In genomic region chr1:75487040-75487404, GRCm38 (mm10) we compare ENCODE assay signal across 9 mouse cellular contexts. TPM values are rescaled to one million over a fixed set of nuclear protein-coding genes. Genes with fewer than 3 reads are reported as not detected.
DNase-seq lines count a peak whose midpoint lies in the region; ATAC-seq and TF ChIP-seq lines count a peak whose summit lies in the region.
"Had no signal": no experiment of that assay in that cellular context is flagged by ENCODE, and none has a peak within 500 bp of the region (broad histone marks: within the 10 kb centered on the region; RNA-seq: fewer than 3 reads in every experiment).

No protein-coding gene starts in this region.

- intact Hi-C loops in heart, adult 2 months (cut with DNase I): no loop called here

- peaks cover 72% of the 10 kb centered on the region for H3K27me3 ChIP-seq in heart, embryonic 15.5 days
- H3K27me3 ChIP-seq in heart, adult 2 months (ENCODE audit: control insufficient read depth, insufficient read depth, low read length): peaks cover 5% of the 10 kb centered on the region
- peaks cover 28% of the 10 kb centered on the region for H3K27me3 ChIP-seq in forebrain, embryonic 16.5 days (replicated peaks; ENCODE audit: control insufficient read depth, insufficient read depth, low read length)
- H3K27me3 ChIP-seq in midbrain, embryonic 10.5 days (ENCODE audit: low read depth, poor library complexity, severe bottlenecking): peaks cover 100% of the 10 kb centered on the region

- no peak for DNase-seq in heart, adult 2 months
- DNase-seq in ES-E14 (ENCODE audit: low read depth, low spot score): no peak
- DNase-seq in midbrain, embryonic 10.5 days (ENCODE audit: low spot score): peak; percentile 21
- DNase-seq in thymus, postnatal 25 days: no peak
- no peak for DNase-seq in thymus, postnatal 4 days
- no peak for DNase-seq in urinary bladder, postnatal 14 days (ENCODE audit: low spot score)

- peaks cover 59% of the 10 kb centered on the region for H3K36me3 ChIP-seq in heart, embryonic 15.5 days
- no peaks in the 10 kb centered on the region for H3K36me3 ChIP-seq in heart, adult 2 months (ENCODE audit: control insufficient read depth, insufficient read depth, low read length)
- no peaks in the 10 kb centered on the region for H3K36me3 ChIP-seq in ES-E14 (ENCODE audit: control insufficient read depth, insufficient read depth, low read length, poor library complexity, severe bottlenecking)
- peaks cover 12% of the 10 kb centered on the region for H3K36me3 ChIP-seq in forebrain, embryonic 16.5 days (ENCODE audit: control insufficient read depth, insufficient read depth)
- peaks cover 44% of the 10 kb centered on the region for H3K36me3 ChIP-seq in midbrain, embryonic 10.5 days

- peak overlapping the region; percentile 75 for H3K4me2 ChIP-seq in heart, embryonic 15.5 days
- H3K4me2 ChIP-seq in forebrain, embryonic 16.5 days (ENCODE audit: low read length): peak overlapping the region; percentile 88

- 21% methylated on average over 13 of the region's 13 CpGs for WGBS in heart, embryonic 15.5 days
- WGBS in heart, adult 2 months: 53% methylated on average over 13 of the region's 13 CpGs
- 1% methylated on average over 13 of the region's 13 CpGs for WGBS in forebrain, embryonic 16.5 days
- 0% methylated on average over 13 of the region's 13 CpGs for WGBS in midbrain, embryonic 10.5 days

- peak overlapping the region; percentile 46 for H3K4me3 ChIP-seq in heart, embryonic 15.5 days
- no peak overlapping the region for H3K4me3 ChIP-seq in heart, adult 2 months
- H3K4me3 ChIP-seq in ES-E14 (ENCODE audit: insufficient read depth in 1 of 2, low read depth in 1 of 2, low read length in 2 of 2, poor library complexity in 1 of 2, severe bottlenecking in 1 of 2): peak overlapping the region; percentile 80 to 93
- peak overlapping the region; percentile 58 for H3K4me3 ChIP-seq in forebrain, embryonic 16.5 days (replicated peaks; ENCODE audit: low read length)
- peak overlapping the region; percentile 63 for H3K4me3 ChIP-seq in midbrain, embryonic 10.5 days

- no peak for TF ChIP-seq POLR2A in heart, adult 2 months (IDR thresholded peaks at IDR 0.05; ENCODE audit: insufficient read depth, low read depth, low read length)

- no peak for TF ChIP-seq CTCF in heart, adult 2 months (IDR thresholded peaks at IDR 0.05)

- no peak for ATAC-seq in heart, embryonic 15.5 days (replicated peaks; ENCODE audit: insufficient number of reproducible peaks, insufficient read depth, low FRiP score, low read depth)
- ATAC-seq in forebrain, embryonic 16.5 days: peak; percentile 26

- H3K79me2 ChIP-seq in heart, adult 2 months (replicated peaks; ENCODE audit: control insufficient read depth, insufficient read depth, low read length): no peaks in the 10 kb centered on the region

- no peak for TF ChIP-seq EP300 in heart, adult 2 months (IDR thresholded peaks at IDR 0.05; ENCODE audit: insufficient read depth, low read depth, low read length)

- no peak overlapping the region for H3K9ac ChIP-seq in heart, embryonic 15.5 days
- H3K9ac ChIP-seq in heart, adult 2 months (ENCODE audit: low read depth, low read length): no peak overlapping the region
- peak overlapping the region; percentile 66 for H3K9ac ChIP-seq in ES-E14 (ENCODE audit: insufficient read depth, low read depth, low read length, poor library complexity, severe bottlenecking)
- H3K9ac ChIP-seq in forebrain, embryonic 16.5 days (replicated peaks; ENCODE audit: low read depth, low read length): peak overlapping the region; percentile 48

- no peak overlapping the region for H3K27ac ChIP-seq in heart, embryonic 15.5 days
- no peak overlapping the region for H3K27ac ChIP-seq in heart, adult 2 months
- H3K27ac ChIP-seq in ES-E14 (ENCODE audit: insufficient read depth, low read depth, low read length, poor library complexity, severe bottlenecking): no peak overlapping the region
- H3K27ac ChIP-seq in forebrain, embryonic 16.5 days (ENCODE audit: low read length): no peak overlapping the region
- H3K27ac ChIP-seq in midbrain, embryonic 10.5 days (replicated peaks): no peak overlapping the region

- in situ Hi-C loops in ES-E14 (cut with MboI; ENCODE audit: low sequenced_read_pairs in 2 of 2, unreplicated experiment in 2 of 2): no loop called here

- H3K4me1 ChIP-seq in heart, embryonic 15.5 days (replicated peaks): peaks cover 24% of the 10 kb centered on the region
- no peaks in the 10 kb centered on the region for H3K4me1 ChIP-seq in heart, adult 2 months (ENCODE audit: control insufficient read depth, insufficient read depth, low read length)
- H3K4me1 ChIP-seq in ES-E14 (ENCODE audit: control insufficient read depth in 2 of 2, insufficient read depth in 2 of 2, low read length in 2 of 2, poor library complexity in 1 of 2): peaks cover 5 to 15% of the 10 kb centered on the region in 2 experiments; a peak in 2 of 4 replicates
- peaks cover 21% of the 10 kb centered on the region for H3K4me1 ChIP-seq in forebrain, embryonic 16.5 days (replicated peaks; ENCODE audit: control insufficient read depth, insufficient read depth, low read length)
- H3K4me1 ChIP-seq in midbrain, embryonic 10.5 days: peaks cover 29% of the 10 kb centered on the region

- no peaks in the 10 kb centered on the region for H3K9me3 ChIP-seq in heart, embryonic 15.5 days (replicated peaks)
- H3K9me3 ChIP-seq in ES-E14 (ENCODE audit: control insufficient read depth, insufficient read depth, low read depth, low read length): no peaks in the 10 kb centered on the region
- H3K9me3 ChIP-seq in forebrain, embryonic 16.5 days (ENCODE audit: control insufficient read depth, low read length): no peaks in the 10 kb centered on the region
- no peaks in the 10 kb centered on the region for H3K9me3 ChIP-seq in midbrain, embryonic 10.5 days (replicated peaks)

TF ChIP-seq in ES-E14, 5 proteins besides CTCF, POLR2A, EP300 and RAD21:
- TF ChIP-seq ZNF384 (IDR thresholded peaks at IDR 0.05; ENCODE audit: low read depth, low read length) (no peak), HCFC1 (IDR thresholded peaks at IDR 0.05; ENCODE audit: borderline replicate concordance, insufficient read depth, low read length) (no peak), ZC3H11A (IDR thresholded peaks at IDR 0.05; ENCODE audit: borderline replicate concordance, low read depth, low read length) (no peak), CHD2 (IDR thresholded peaks at IDR 0.05; ENCODE audit: low read depth, low read length) (no peak), MAFK (IDR thresholded peaks at IDR 0.05; ENCODE audit: insufficient read depth, low read depth, low read length) (no peak)

RNA-seq across cellular contexts. Expression of gene Tmem198, which starts 7.7 kb away (rescaled TPM):
- 0.39 and 0.80 TPM in 2 replicates for polyA plus RNA-seq in heart, embryonic 15.5 days (2015; fragmentation: Nextera tagmentation; extraction: Ambion mirVana)
- total RNA-seq in heart, adult 2 months (2021): under 1 TPM; 0.21 to 0.66 TPM
- polyA plus RNA-seq in heart, adult 2 months (2012; rRNA removed): 0.39 and 0.73 TPM in 2 replicates
- 1.6 TPM in 2 replicates for total RNA-seq in ES-E14 (2012; rRNA removed)
- polyA plus RNA-seq in forebrain, embryonic 16.5 days (2015; fragmentation: Nextera tagmentation; extraction: Ambion mirVana): 59.8 and 60.5 TPM in 2 replicates
- polyA plus RNA-seq in midbrain, embryonic 10.5 days (2016; fragmentation: Nextera tagmentation; extraction: Ambion mirVana): 9.9 and 17.4 TPM in 2 replicates
- total RNA-seq: hematopoietic stem cell, adult 5-6 weeks had no signal

RNA-seq across cellular contexts. Expression of gene Chpf, which starts 7.9 kb away (rescaled TPM):
- 23.9 and 36.6 TPM in 2 replicates for polyA plus RNA-seq in heart, embryonic 15.5 days (2015; fragmentation: Nextera tagmentation; extraction: Ambion mirVana)
- 10 to 100 TPM; 23.2 to 25.0 TPM for total RNA-seq in heart, adult 2 months (2021)
- polyA plus RNA-seq in heart, adult 2 months (2012; rRNA removed): 26.9 and 37.8 TPM in 2 replicates
- 43.5 and 80.3 TPM in 2 replicates for total RNA-seq in ES-E14 (2012; rRNA removed)
- 28.1 and 29.2 TPM in 2 replicates for polyA plus RNA-seq in forebrain, embryonic 16.5 days (2015; fragmentation: Nextera tagmentation; extraction: Ambion mirVana)
- 24.4 and 25.2 TPM in 2 replicates for polyA plus RNA-seq in midbrain, embryonic 10.5 days (2016; fragmentation: Nextera tagmentation; extraction: Ambion mirVana)

RNA-seq across cellular contexts. Expression of gene Obsl1, which starts 19.2 kb away (rescaled TPM):
- 95.1 and 122 TPM in 2 replicates for polyA plus RNA-seq in heart, embryonic 15.5 days (2015; fragmentation: Nextera tagmentation; extraction: Ambion mirVana)
- 100 to 1,000 TPM; 117 to 131 TPM for total RNA-seq in heart, adult 2 months (2021)
- 87.8 and 119 TPM in 2 replicates for polyA plus RNA-seq in heart, adult 2 months (2012; rRNA removed)
- total RNA-seq in ES-E14 (2012; rRNA removed): 45.0 and 52.2 TPM in 2 replicates
- 19.6 and 21.6 TPM in 2 replicates for polyA plus RNA-seq in forebrain, embryonic 16.5 days (2015; fragmentation: Nextera tagmentation; extraction: Ambion mirVana)
- 35.2 and 35.7 TPM in 2 replicates for polyA plus RNA-seq in midbrain, embryonic 10.5 days (2016; fragmentation: Nextera tagmentation; extraction: Ambion mirVana)

RNA-seq across cellular contexts. Expression of gene Inha, which starts 19.9 kb away (rescaled TPM):
- 4.1 and 5.9 TPM in 2 replicates for polyA plus RNA-seq in heart, embryonic 15.5 days (2015; fragmentation: Nextera tagmentation; extraction: Ambion mirVana)
- 1 to 10 TPM; 4.1 to 4.3 TPM for total RNA-seq in heart, adult 2 months (2021)
- polyA plus RNA-seq in heart, adult 2 months (2012; rRNA removed): 17.0 and 20.4 TPM in 2 replicates
- total RNA-seq in ES-E14 (2012; rRNA removed): 0.80 and 1.6 TPM in 2 replicates
- 13.7 and 18.1 TPM in 2 replicates for polyA plus RNA-seq in forebrain, embryonic 16.5 days (2015; fragmentation: Nextera tagmentation; extraction: Ambion mirVana)
- 1.7 and 2.7 TPM in 2 replicates for polyA plus RNA-seq in midbrain, embryonic 10.5 days (2016; fragmentation: Nextera tagmentation; extraction: Ambion mirVana)

RNA-seq across cellular contexts. Expression of gene Stk11ip, which starts 34.3 kb away (rescaled TPM):
- 10.4 and 15.8 TPM in 2 replicates for polyA plus RNA-seq in heart, embryonic 15.5 days (2015; fragmentation: Nextera tagmentation; extraction: Ambion mirVana)
- 1 to 10 TPM; 7.3 to 7.7 TPM for total RNA-seq in heart, adult 2 months (2021)
- polyA plus RNA-seq in heart, adult 2 months (2012; rRNA removed): 12.9 and 19.8 TPM in 2 replicates
- 26.8 and 41.8 TPM in 2 replicates for total RNA-seq in ES-E14 (2012; rRNA removed)
- polyA plus RNA-seq in forebrain, embryonic 16.5 days (2015; fragmentation: Nextera tagmentation; extraction: Ambion mirVana): 16.7 and 22.4 TPM in 2 replicates
- 31.7 and 33.0 TPM in 2 replicates for polyA plus RNA-seq in midbrain, embryonic 10.5 days (2016; fragmentation: Nextera tagmentation; extraction: Ambion mirVana)

Comparison
In these comparisons a context has a peak if more than half of its experiments do, and no peak if none do; other contexts are left out.
1. H3K9ac ChIP-seq: peak in ES-E14 (single experiment) and forebrain, embryonic 16.5 days (single experiment); none in heart, embryonic 15.5 days (single experiment) and heart, adult 2 months (single experiment).